Mouse (Mus musculus): ENCODE results near the gene Vmn2r92. TPM values are rescaled to one million over a fixed set of nuclear protein-coding genes. Genes with fewer than 3 reads are reported as not detected.

The Vmn2r92 gene
- total and polyA plus RNA-seq, 3 experiments = not detected

GRCm38 (mm10) chr17:18221300-18221699 is 69.6 kb downstream of the Vmn2r92 start:
- dilution Hi-C loops (cut with MboI; ENCODE audit: extremely low pct_ligation_motif_present, extremely low pct_unique_long_range_greater_than_20kb, low sequenced_read_pairs) (no loop called here), in situ Hi-C loops (cut with MboI; ENCODE audit: low pct_ligation_motif_present, low pct_unique_long_range_greater_than_20kb, low sequenced_read_pairs) (no loop called here)
- no peaks in the 10 kb centered on the region for H3K4me1 ChIP-seq (ENCODE audit: control insufficient read depth in 1 of 2, insufficient read depth in 2 of 2)
- TF ChIP-seq CHD1 (IDR thresholded peaks at IDR 0.05; ENCODE audit: low read depth, low read length) = no peak
- TF ChIP-seq BHLHE40 (IDR thresholded peaks at IDR 0.05; ENCODE audit: low read depth, low read length) = no peak
- no peak for TF ChIP-seq ELF1 (IDR thresholded peaks at IDR 0.05; ENCODE audit: low read depth, low read length)
- no peak for TF ChIP-seq EP300 (IDR thresholded peaks at IDR 0.05; ENCODE audit: low read length)
- no peak for TF ChIP-seq SIN3A (IDR thresholded peaks at IDR 0.05; ENCODE audit: low read length)
- TF ChIP-seq ZC3H11A (IDR thresholded peaks at IDR 0.05; ENCODE audit: low read depth, low read length) = no peak
- TF ChIP-seq ZNF384 (IDR thresholded peaks at IDR 0.05; ENCODE audit: low read depth, low read length) = no peak
- TF ChIP-seq SMC3 (IDR thresholded peaks at IDR 0.05; ENCODE audit: low read depth, low read length) = no peak
- no peak for TF ChIP-seq JUN (IDR thresholded peaks at IDR 0.05; ENCODE audit: insufficient read depth, low read depth, low read length)
- no peak for TF ChIP-seq USF2 (conservative IDR thresholded peaks at IDR 0.05; ENCODE audit: low read depth, low read length)
- no peak for TF ChIP-seq MAX (IDR thresholded peaks at IDR 0.05; ENCODE audit: low read length)
- no peak for TF ChIP-seq GABPA (IDR thresholded peaks at IDR 0.05; ENCODE audit: insufficient replicate concordance, low read depth, low read length)
- no peak for TF ChIP-seq USF1 (IDR thresholded peaks at IDR 0.05; ENCODE audit: low read depth, low read length)
- no peak for TF ChIP-seq KAT2A (IDR thresholded peaks at IDR 0.05; ENCODE audit: insufficient replicate concordance, low read length)
- TF ChIP-seq TBP (conservative IDR thresholded peaks at IDR 0.05; ENCODE audit: low read depth, low read length) = no peak
- TF ChIP-seq NELFE (IDR thresholded peaks at IDR 0.05; ENCODE audit: low read depth, low read length) = no peak
- no peak for TF ChIP-seq PAX5 (IDR thresholded peaks at IDR 0.05; ENCODE audit: low read length)
- no peak for TF ChIP-seq RCOR1 (conservative IDR thresholded peaks at IDR 0.05; ENCODE audit: low read depth, low read length)
- TF ChIP-seq CTCF (conservative IDR thresholded peaks at IDR 0.05 in 1 of 2, IDR thresholded peaks at IDR 0.05 in 1 of 2; ENCODE audit: low read depth in 2 of 2, low read length in 2 of 2) = no peak
- TF ChIP-seq IRF4 (IDR thresholded peaks at IDR 0.05; ENCODE audit: low read depth, low read length) = no peak
- peaks cover 3% of the 10 kb centered on the region for H3K9me3 ChIP-seq (replicated peaks; ENCODE audit: low read length)
- DNase-seq (ENCODE audit: extremely low read depth) = no peak
- H3K4me2 ChIP-seq (ENCODE audit: insufficient read depth, low read depth, poor library complexity, severe bottlenecking) = no peak overlapping the region
- H3K27me3 ChIP-seq (replicated peaks) = no peaks in the 10 kb centered on the region
- H3K36me3 ChIP-seq (replicated peaks in 1 of 2; ENCODE audit: control insufficient read depth in 1 of 2, insufficient read depth in 1 of 2, low read length in 1 of 2) = no peaks in the 10 kb centered on the region
- H3K79me2 ChIP-seq (replicated peaks; ENCODE audit: control insufficient read depth, extremely low read depth, insufficient read depth, poor library complexity, severe bottlenecking) = no peaks in the 10 kb centered on the region
- no peak overlapping the region for H3K9ac ChIP-seq (ENCODE audit: insufficient read depth, low read depth)
- H3K27ac ChIP-seq (ENCODE audit: insufficient read depth, low read depth) = no peak overlapping the region
- H3K4me3 ChIP-seq (replicated peaks in 1 of 3; ENCODE audit: low read depth in 2 of 3, low read length in 2 of 3, poor library complexity in 1 of 3) = no peak overlapping the region

- no peaks in the 10 kb centered on the region for H3K4me1 ChIP-seq (ENCODE audit: control insufficient read depth in 1 of 2, insufficient read depth in 2 of 2)
- DNase-seq (ENCODE audit: extremely low read depth) = no peak
- TF ChIP-seq JUND (conservative IDR thresholded peaks at IDR 0.05; ENCODE audit: low read depth, low read length) (no peak), ETS1 (conservative IDR thresholded peaks at IDR 0.05; ENCODE audit: low read depth, low read length) (no peak), MYC (IDR thresholded peaks at IDR 0.05; ENCODE audit: low read depth, low read length) (no peak)
- no peaks in the 10 kb centered on the region for H3K9me3 ChIP-seq (replicated peaks; ENCODE audit: low read length)
- H3K4me3 ChIP-seq (replicated peaks in 1 of 3; ENCODE audit: low read depth in 2 of 3, low read length in 2 of 3, poor library complexity in 1 of 3) = no peak overlapping the region
- H3K9ac ChIP-seq (ENCODE audit: insufficient read depth, low read depth) = no peak overlapping the region
- H3K27me3 ChIP-seq (replicated peaks) = no peaks in the 10 kb centered on the region
- no peak overlapping the region for H3K27ac ChIP-seq (ENCODE audit: insufficient read depth, low read depth)
- dilution Hi-C loops (cut with MboI; ENCODE audit: extremely low pct_ligation_motif_present, extremely low pct_unique_long_range_greater_than_20kb, low sequenced_read_pairs) (no loop called here), in situ Hi-C loops (cut with MboI; ENCODE audit: low pct_ligation_motif_present, low pct_unique_long_range_greater_than_20kb, low sequenced_read_pairs) (no loop called here)
- H3K79me2 ChIP-seq (replicated peaks; ENCODE audit: control insufficient read depth, extremely low read depth, insufficient read depth, poor library complexity, severe bottlenecking) = no peaks in the 10 kb centered on the region
- no peaks in the 10 kb centered on the region for H3K36me3 ChIP-seq (replicated peaks in 1 of 2; ENCODE audit: control insufficient read depth in 1 of 2, insufficient read depth in 1 of 2, low read length in 1 of 2)
- no peak overlapping the region for H3K4me2 ChIP-seq (ENCODE audit: insufficient read depth, low read depth, poor library complexity, severe bottlenecking)
Measured at GRCm38 (mm10) chr17:18231996-18232395, 80.3 kb downstream of the Vmn2r92 start.

Measured in CH12.LX (cell line).